Mouse (Mus musculus) frontal cortex, postnatal 14 days (tissue): ENCODE measurements around the gene Mansc1.

Source experiments
- DNase-seq, 2 experiments: peaks; one replicate each; pipeline ENCODE4 v3.0.0; 2022; ENCODE audit warnings: low spot score in 2 of 2

Mansc1 gene

GRCm38 (mm10) chr6:134601130-134601529 is 31.2 kb downstream of the Mansc1 start:
- no peak for DNase-seq

DNA sequence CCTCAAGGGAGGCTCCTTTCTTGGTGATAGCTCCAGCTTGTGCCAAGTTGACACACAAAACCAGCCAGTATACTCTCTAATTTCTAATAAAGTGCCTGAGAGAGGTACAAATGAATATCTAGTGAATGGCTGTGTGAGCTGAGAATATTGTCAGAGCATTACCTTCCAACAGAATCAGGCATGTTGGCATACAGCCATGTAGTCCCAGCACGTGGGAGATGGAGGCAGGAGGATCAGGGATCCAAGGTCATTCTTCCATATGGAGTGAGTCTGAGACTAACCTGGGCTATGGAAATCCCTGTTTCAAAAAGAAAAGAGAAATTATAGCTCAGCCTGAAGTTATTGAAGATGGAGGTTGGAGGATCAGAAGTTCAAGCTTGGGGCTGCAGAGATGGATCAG is 33.0 kb downstream of the Mansc1 start:
- no peak for DNase-seq

- no peak for DNase-seq
These were observed 34.5 kb downstream of the Mansc1 start for GRCm38 (mm10) chr6:134597651-134598229.

DNA sequence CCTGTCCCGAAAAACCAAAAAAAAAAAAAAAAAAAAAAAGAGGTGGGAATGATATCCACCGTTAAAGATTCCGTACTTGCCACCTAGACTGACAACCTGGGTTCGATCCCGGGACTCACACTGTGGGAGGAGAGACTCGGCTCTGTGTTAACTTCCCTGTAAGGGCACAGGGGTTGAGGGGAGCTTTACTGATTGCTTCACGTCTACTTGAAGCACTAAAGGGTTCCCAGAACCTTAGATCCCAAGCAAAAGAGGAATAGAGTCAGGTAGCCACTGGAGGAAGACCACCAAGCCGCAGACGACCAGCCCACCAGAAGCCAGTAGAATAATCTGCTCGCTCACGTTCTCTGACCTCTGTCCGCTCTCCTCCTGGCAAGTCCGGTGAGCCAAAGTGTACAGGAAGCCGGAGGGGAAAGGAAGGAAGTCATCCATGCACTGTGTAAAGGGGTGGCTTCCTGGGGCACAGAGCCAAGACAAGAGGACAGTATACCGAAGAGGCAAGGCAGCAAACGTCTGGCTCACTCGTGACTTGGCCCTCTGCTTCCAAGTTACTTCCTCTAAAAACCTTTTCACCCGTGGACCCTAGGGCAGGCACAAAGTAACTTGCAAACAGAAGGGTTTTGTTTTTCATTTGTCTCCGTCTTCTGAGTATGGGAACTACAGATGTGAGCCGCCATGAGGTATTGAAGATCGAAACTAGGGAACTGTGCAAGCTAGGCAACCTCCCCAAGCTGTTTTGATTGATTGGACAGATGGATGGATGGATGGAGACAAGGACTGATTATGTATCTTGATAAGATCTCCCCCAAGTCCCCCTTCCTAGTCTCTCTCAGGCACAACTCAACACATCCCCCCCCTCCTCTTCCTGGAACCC is 37.5 kb downstream of the Mansc1 start:
- DNase-seq = no peak

- DNase-seq = no peak
These were observed 40.7 kb downstream of the Mansc1 start for GRCm38 (mm10) chr6:134591614-134592013.

DNA sequence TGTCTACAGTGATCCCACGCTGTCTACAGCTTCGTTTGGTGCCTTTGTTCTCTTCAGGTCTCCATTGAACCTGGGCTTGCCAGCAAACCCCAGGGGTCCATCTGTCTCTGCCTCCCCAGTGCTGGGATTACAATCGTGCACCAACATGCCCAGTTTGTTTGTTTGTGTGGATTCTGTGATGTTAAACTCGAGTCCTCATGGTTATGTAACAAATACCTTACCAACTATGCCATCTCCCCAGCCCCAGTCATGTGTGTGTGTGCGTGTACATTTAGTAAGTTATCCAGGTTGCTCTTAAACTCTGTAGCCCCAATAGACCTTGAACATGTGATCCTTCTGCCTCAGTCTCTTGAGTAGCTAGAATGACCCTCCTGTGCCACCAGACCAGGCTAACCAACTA is 46.0 kb downstream of the Mansc1 start:
- DNase-seq = no peak

- DNase-seq = no peak
These were observed 47.7 kb downstream of the Mansc1 start for GRCm38 (mm10) chr6:134584616-134585015.

DNA sequence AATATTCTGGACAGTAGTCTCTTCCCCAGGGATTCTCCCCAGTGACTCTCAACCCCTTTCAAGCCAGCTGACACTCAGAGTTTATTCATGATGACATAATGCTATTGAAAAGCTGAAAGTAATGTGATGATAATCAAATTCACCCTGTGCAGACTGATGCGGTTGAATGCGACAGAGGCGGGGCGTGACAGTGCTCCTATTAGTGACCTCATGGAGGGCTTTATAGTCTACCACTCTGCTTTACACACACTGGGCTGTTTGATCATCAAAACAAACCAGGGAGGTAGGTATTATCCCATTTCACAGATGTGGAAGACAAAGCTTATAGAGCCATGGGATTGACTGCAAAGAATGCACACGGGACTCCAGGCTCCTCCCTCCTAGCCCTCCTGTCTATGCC is 50.2 kb downstream of the Mansc1 start:
- no peak for DNase-seq

DNA sequence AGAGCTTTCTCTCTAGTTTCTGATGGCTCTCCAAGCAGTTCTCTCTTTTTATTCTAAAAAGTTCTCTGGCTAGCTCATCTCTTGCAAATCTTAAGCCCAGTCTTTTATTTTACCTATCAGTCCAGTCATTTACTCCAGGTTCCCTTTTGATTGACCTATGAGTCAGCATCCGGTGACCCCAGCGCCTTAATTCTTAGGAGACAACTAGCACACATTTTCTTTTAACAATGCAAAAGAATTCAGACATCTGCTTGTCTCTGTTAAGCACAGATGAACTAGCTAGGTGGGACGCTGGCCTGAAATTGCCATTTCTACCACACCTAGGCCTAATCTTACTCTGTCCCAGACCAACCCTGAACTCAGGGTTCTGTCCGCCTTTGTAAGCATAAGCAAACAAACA is 52.8 kb downstream of the Mansc1 start:
- no peak for DNase-seq

DNA sequence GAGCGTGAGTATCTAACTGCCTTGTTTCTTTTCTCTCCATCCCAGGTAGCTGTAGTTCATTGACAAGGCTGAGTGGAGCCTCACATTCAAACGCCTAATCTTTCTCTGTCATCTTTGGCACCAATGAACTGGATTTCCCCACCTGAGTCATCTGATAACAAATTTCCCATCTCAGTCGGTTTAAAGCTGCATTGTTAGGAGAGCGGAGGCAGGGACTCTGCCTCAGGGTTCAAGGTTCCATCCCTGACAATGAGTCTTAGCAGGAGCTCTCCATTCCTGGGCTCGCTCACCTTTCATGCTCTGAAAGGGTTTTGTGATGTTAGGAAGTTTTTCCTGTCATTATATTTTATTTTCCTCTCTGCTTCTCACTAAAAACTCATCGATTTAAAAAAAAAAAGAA is 54.2 kb downstream of the Mansc1 start:
- no peak for DNase-seq

- DNase-seq = no peak
These were observed 57.0 kb downstream of the Mansc1 start for GRCm38 (mm10) chr6:134575288-134575741.

DNA sequence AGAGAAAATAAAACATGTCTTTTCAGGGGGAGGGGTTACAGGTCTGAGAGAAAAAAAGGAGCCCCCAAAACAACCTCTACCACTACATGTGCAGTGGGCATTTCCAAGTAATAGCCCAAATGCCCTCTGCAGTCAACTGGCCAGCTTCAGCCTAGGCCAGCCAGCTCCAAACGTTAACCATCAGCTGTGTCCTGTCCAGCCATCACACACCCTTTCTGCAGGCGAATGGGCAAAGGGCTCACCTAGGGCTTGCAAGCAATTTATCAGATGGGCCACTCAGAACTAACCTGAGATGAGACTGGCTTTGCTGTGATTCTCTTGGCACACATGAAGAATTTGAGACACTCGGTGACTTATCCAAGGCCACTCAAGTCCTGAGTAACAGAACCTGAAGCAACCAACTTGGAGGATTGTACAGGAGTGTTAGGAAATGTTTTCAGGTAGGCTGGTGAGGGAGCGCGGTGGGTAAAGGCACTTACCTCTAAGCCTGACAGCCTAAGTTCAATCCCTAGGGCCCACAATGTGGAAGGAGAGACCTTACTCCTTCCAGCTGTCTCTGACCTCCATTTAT is 64.2 kb downstream of the Mansc1 start:
- no peak for DNase-seq

GRCm38 (mm10) chr6:134566818-134567485 is 65.3 kb downstream of the Mansc1 start, which contains the start of gene Lrp6:
TSS of gene Lrp6 (minus strand) at chr6:134566965.
- peak; percentile 64 to 69 for DNase-seq

GRCm38 (mm10) chr6:134566248-134566817 is 66.0 kb downstream of the Mansc1 start:
- DNase-seq = no peak

- DNase-seq = peak in 1 of 2 experiments; percentile 14
These were observed 66.6 kb downstream of the Mansc1 start for GRCm38 (mm10) chr6:134565606-134566247.

- DNase-seq = no peak
These were observed 67.7 kb downstream of the Mansc1 start for GRCm38 (mm10) chr6:134564539-134564938.

GRCm38 (mm10) chr6:134559635-134560034 is 72.7 kb downstream of the Mansc1 start:
- DNase-seq = no peak
